Mouse (Mus musculus) heart, postnatal 0 days (tissue): Measurements from ENCODE around the gene Bmp8a. TPM values are rescaled to one million over a fixed set of nuclear protein-coding genes. Genes with fewer than 3 reads are reported as not detected.
A peak's percentile ranks its signal among the peaks of the same experiment; 100 is the strongest.

ENCODE experiments used
- ATAC-seq: fragments of 200-750 bp; cut with Nextera tagmentation; 2 replicates; pipeline ENCODE4 v1.8.0; 2017; ENCODE audit warnings: low read depth, moderate number of reproducible peaks, moderate library complexity; ENCODE audit not compliant: insufficient read depth
- DNase-seq: peaks from one replicate; pipeline ENCODE4 v3.0.0-alpha.2; 2016; ENCODE audit warnings: low spot score
- H3K27ac ChIP-seq: fragments of 300-500 bp; sonication (generic); 2 replicates; pipeline ENCODE4 v1.5.1; 2014; ENCODE audit warnings: low read depth, mild to moderate bottlenecking
- H3K27me3 ChIP-seq: fragments of 300-500 bp; sonication (generic); 2 replicates; pipeline ENCODE4 v1.6.1; 2014; ENCODE audit warnings: low read length, mixed read lengths; ENCODE audit not compliant: control insufficient read depth, insufficient read depth
- H3K36me3 ChIP-seq: fragments of 300-500 bp; sonication (generic); replicated peaks from 2 replicates; pipeline ENCODE4 v1.6.1; 2014; ENCODE audit warnings: low read length, mixed read lengths; ENCODE audit not compliant: control insufficient read depth, insufficient read depth
- H3K4me1 ChIP-seq: fragments of 300-500 bp; sonication (generic); 2 replicates; pipeline ENCODE4 v1.6.1; 2014; ENCODE audit warnings: antibody characterized with exemption; ENCODE audit not compliant: control insufficient read depth, insufficient read depth
- H3K4me2 ChIP-seq: fragments of 300-500 bp; sonication (generic); 2 replicates; pipeline ENCODE4 v1.6.1; 2014; ENCODE audit warnings: low read depth, mild to moderate bottlenecking, low read length, moderate library complexity
- H3K4me3 ChIP-seq: fragments of 300-500 bp; sonication (generic); 2 replicates; pipeline ENCODE4 v1.5.1; 2014; ENCODE audit warnings: low read depth, low read length
- H3K9ac ChIP-seq: fragments of 300-500 bp; sonication (generic); replicated peaks from 2 replicates; pipeline ENCODE4 v1.6.1; 2014; ENCODE audit warnings: low read depth, low read length, mixed read lengths
- H3K9me3 ChIP-seq: fragments of 300-500 bp; sonication (generic); replicated peaks from 2 replicates; pipeline ENCODE4 v1.6.1; 2016; ENCODE audit warnings: low read length; ENCODE audit not compliant: control insufficient read depth
- CTCF ChIP-seq: IDR thresholded peaks from 2 replicates; pipeline ENCODE4 v1.5.1; 2016; ENCODE audit warnings: antibody characterized with exemption, control low read depth, low read depth
- EP300 ChIP-seq: IDR thresholded peaks from 2 replicates; pipeline ENCODE4 v1.6.1; 2016; ENCODE audit warnings: antibody characterized with exemption, low read depth
- WGBS: fragments of 180-500 bp; shearing (Covaris S2); extraction: QIAGEN DNeasy Blood & Tissue Kit; methylation state at CpG from one replicate; pipeline ENCODE4 v1.1.7; 2014; 5-methylcytosine and 5-hydroxymethylcytosine counted together
- polyA plus RNA-seq: library from polyadenylated mRNA; unstranded; fragments of >200 nt; fragmentation: Nextera tagmentation; extraction: Ambion mirVana; gene quantifications from 2 replicates; pipeline ENCODE4 v1.2.1, GENCODE M21; 2015
- total RNA-seq: library from RNA; depleted of rRNA; stranded (reverse); fragments of >200 nt; gene quantifications from 2 replicates; pipeline ENCODE4 v1.2.3, GENCODE M21; 2014; ENCODE audit warnings: low replicate concordance

Bmp8a gene
- total and polyA plus RNA-seq, 2 experiments from 2014 or later, result not detected

GRCm38 (mm10) chr4:123355941-123356340 lies 12.9 kb upstream of the Bmp8a start:
- no peak overlapping the region for H3K4me2 ChIP-seq
- DNase-seq (no peak), ATAC-seq (no peak)
- no peaks in the 10 kb centered on the region for H3K9me3 ChIP-seq
- no peaks in the 10 kb centered on the region for H3K27me3 ChIP-seq
- H3K4me3 ChIP-seq, result no peak overlapping the region
- TF ChIP-seq EP300 (no peak), CTCF (no peak)
- peaks cover 88% of the 10 kb centered on the region for H3K36me3 ChIP-seq
- WGBS, result 85% methylated on average over 8 of the region's 8 CpGs
- H3K27ac ChIP-seq, result no peak overlapping the region
- H3K9ac ChIP-seq, result no peak overlapping the region
- no peaks in the 10 kb centered on the region for H3K4me1 ChIP-seq

- no peak for ATAC-seq
- Histone ChIP-seq H3K4me3 (no peak overlapping the region), H3K36me3 (peaks cover 88% of the 10 kb centered on the region), H3K9me3 (no peaks in the 10 kb centered on the region), H3K27me3 (no peaks in the 10 kb centered on the region), H3K9ac (no peak overlapping the region), H3K27ac (no peak overlapping the region), H3K4me2 (no peak overlapping the region), H3K4me1 (no peaks in the 10 kb centered on the region)
- no peak for DNase-seq
- no peak for TF ChIP-seq CTCF
- no peak for TF ChIP-seq EP300
- WGBS, result 77% methylated on average over 10 of the region's 10 CpGs
Observed at GRCm38 (mm10) chr4:123353271-123353877, 10.3 kb upstream of the Bmp8a start.

GRCm38 (mm10) chr4:123343471-123343789 lies 378 bp upstream of the Bmp8a start:
- H3K4me2 ChIP-seq, result peak overlapping the region; percentile 74
- H3K9ac ChIP-seq, result no peak overlapping the region

GRCm38 (mm10) chr4:123342091-123342641 lies 886 bp downstream of the Bmp8a start:
- Histone ChIP-seq H3K4me2 (peak overlapping the region; percentile 74), H3K36me3 (no peaks in the 10 kb centered on the region), H3K9ac (no peak overlapping the region), H3K4me3 (peak overlapping the region; percentile 45), H3K27ac (no peak overlapping the region), H3K4me1 (peaks cover 10% of the 10 kb centered on the region; the same call in 1 of the 2 replicates), H3K9me3 (no peaks in the 10 kb centered on the region), H3K27me3 (peaks cover 48% of the 10 kb centered on the region)
- 4% methylated on average over 41 of the region's 43 CpGs for WGBS
- ATAC-seq (peak; percentile 8; the same call in 1 of the 2 replicates), DNase-seq (no peak)
- TF ChIP-seq EP300 (no peak), CTCF (no peak)

More at GRCm38 (mm10) chr4:123343471-123343789, 378 bp upstream of the Bmp8a start:
- TF ChIP-seq EP300 (no peak), CTCF (no peak)
- 4% methylated on average over 6 of the region's 6 CpGs for WGBS
- DNase-seq (no peak), ATAC-seq (no peak)
- H3K4me3 ChIP-seq, result peak overlapping the region; percentile 45
- H3K9me3 ChIP-seq, result no peaks in the 10 kb centered on the region
- peaks cover 2% of the 10 kb centered on the region for H3K36me3 ChIP-seq
- H3K27ac ChIP-seq, result no peak overlapping the region
- peaks cover 10% of the 10 kb centered on the region; the same call in 1 of the 2 replicates for H3K4me1 ChIP-seq
- H3K27me3 ChIP-seq, result peaks cover 46% of the 10 kb centered on the region

GRCm38 (mm10) chr4:123340232-123340631 lies 2.8 kb downstream of the Bmp8a start:
- Histone ChIP-seq H3K27ac (no peak overlapping the region), H3K9ac (no peak overlapping the region), H3K4me2 (no peak overlapping the region), H3K36me3 (no peaks in the 10 kb centered on the region), H3K9me3 (no peaks in the 10 kb centered on the region), H3K27me3 (peaks cover 51% of the 10 kb centered on the region), H3K4me1 (peaks cover 10% of the 10 kb centered on the region; the same call in 1 of the 2 replicates), H3K4me3 (no peak overlapping the region)
- TF ChIP-seq CTCF (no peak), EP300 (no peak)
- DNase-seq (no peak), ATAC-seq (no peak)
- WGBS, result 71% methylated on average over 5 of the region's 5 CpGs
